Mouse (Mus musculus): ENCODE data around the gene Minpp1.

GRCm38 (mm10) chr19:32528723-32529122 is 43.2 kb downstream of the Minpp1 start:
- TF ChIP-seq POLR2A (IDR thresholded peaks at IDR 0.05; ENCODE audit: borderline replicate concordance, low read depth, low read length), result no peak
- no peak for TF ChIP-seq CTCF (IDR thresholded peaks at IDR 0.05; ENCODE audit: low read depth, low read length)
